Mouse (Mus musculus) lung, adult 2 months (tissue): Measurements from ENCODE around the gene Htr1f.

Experiments used
- CTCF ChIP-seq: fragments of 200-500 bp; IDR thresholded peaks from 2 replicates; pipeline ENCODE4 v1.5.1; 2011; ENCODE audit warnings: mild to moderate bottlenecking, low read length, control low read depth; ENCODE audit not compliant: insufficient read depth
- POLR2A ChIP-seq: fragments of 200-500 bp; IDR thresholded peaks from 2 replicates; pipeline ENCODE4 v1.6.1; 2011; ENCODE audit warnings: low read depth, mild to moderate bottlenecking, control low read depth, low read length, borderline replicate concordance; ENCODE audit errors: extremely low read depth

- TF ChIP-seq CTCF (no peak), POLR2A (no peak)
These were observed 86.9 kb downstream of the Htr1f start for GRCm38 (mm10) chr16:65018710-65019109.
